Mouse (Mus musculus) retina, postnatal 7 days (tissue): ENCODE data around the gene Ttll7.

Experiments used
- DNase-seq: peaks from one replicate; pipeline ENCODE4 v3.0.0-alpha.2; 2012; ENCODE audit warnings: low read depth, low spot score

Gene Ttll7

DNA sequence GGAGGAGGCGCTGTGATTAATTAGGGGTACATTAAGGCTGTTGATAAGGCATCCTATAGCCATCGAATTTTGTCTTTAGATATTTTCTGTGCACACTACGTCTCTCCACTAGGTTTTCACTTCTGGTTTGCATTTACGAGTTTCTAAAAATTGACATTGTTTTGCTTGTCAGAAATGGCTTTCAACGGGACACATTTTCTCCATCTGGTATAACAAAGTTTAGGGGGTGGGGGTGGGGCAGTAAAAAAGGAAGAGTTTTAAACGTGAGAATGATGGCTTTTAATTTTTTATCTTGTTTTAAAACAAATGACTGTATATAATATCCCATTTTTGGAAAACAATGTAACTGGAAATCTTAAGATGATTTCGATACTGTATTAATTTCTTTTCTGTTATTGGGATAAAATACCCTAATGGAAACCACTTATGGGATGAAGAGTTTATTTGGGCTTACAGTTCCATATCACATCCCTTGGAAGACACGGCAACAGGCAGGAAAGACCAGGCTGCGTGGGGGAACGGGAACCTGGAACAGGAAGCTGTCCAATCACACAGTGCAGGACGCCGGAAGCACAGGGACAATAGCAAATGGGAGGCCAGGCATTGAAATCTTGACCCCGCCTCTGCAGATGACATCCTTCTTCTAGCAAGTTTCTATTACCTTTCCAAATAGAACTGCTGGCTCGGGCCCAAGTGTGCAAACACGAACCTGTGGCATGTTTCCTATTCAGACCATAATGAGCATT is 142.7 kb downstream of the Ttll7 start:
- DNase-seq, result no peak

DNA sequence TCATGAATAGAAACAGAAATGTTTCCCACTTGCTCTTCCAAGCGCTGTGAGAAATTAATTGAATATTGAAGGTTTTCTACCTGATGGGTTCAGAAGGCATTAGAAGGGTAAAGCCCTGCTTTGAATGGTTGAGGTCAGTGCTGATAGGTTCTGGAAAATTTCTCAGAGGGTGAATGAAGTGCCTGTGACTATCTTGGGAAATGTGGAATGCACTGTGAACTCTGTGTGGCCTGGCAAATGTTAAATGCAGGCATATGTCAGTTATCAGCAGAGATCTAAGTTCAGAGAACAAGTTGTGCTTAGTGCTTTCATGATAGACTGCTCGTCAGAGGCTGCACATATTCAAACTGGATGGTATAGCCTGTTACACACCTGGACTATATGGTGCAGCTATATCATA is 147.0 kb downstream of the Ttll7 start:
- DNase-seq, result no peak

DNA sequence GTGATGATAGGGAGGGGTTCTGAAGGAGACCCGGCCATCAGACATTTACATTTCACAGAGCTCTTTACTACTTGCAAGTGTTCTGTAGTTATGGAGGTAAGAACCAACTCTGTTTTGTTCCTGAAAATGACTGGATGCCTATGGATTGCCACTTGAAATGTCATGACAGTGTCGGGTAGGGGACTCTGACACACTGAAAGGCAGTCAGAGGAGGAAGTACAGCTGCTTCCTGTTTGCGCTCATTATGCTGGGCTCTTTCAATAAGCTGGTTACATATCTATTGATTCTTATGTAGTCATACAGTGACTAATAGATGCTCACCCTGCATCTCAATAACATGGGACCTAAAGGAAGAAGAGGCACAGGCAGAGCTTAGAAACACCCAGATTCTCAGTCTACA is 148.8 kb downstream of the Ttll7 start:
- no peak for DNase-seq

DNA sequence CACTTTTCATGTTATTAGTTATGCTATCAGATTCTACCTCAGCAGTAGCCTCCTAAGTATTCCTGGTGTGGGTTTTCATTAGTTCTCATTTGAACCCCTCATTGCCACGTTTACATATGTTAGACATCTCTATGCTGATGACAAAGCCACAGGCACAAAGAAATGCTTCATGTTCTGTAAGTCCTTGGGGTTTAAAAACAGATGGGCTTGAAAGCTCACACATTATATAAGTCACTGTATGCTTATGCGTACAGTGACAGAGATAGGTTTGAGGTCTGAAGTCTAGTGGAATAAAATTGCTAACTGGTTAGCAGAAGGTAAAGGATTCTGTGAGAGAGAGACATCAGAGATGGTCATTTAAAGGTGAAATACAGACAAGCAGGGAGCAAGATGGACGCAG is 149.4 kb downstream of the Ttll7 start:
- no peak for DNase-seq

DNA sequence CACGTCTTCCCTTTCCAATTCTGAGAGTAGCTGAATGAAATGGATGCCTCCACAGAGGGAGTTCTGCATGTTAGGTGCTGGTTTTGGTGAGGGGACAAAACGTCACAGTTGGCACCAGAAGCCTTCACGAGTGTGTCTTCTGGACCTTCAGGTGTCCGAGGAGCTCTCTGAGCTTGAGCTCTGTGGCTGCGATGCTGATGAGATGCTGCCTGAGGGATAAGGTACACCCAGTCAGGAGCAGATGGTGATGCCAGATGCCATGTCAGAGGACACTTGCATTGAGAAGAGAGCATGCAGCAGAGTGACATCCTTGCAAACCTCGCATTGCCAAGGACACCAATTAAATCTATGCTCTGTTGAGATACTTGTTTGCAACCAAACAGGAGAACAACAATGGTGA is 164.3 kb downstream of the Ttll7 start:
- no peak for DNase-seq

DNA sequence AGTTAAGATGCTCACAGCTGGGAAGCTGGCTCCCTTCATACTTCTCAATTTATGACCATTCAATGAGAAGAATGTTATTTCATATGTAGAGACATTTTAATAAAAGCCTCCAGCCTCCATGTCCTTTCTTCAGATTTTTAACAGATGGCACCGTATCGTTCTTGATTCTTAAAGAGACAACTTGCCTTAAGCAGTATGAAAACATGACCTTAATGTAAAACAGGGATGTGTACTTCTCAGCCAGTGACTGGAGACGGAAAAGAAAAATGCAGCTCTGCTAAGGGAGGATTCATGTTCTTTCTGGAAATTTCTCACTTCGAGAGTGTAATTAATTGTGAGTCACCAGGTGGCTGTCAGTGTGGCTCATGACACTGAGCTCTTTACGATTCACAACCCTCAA is 167.3 kb downstream of the Ttll7 start:
- DNase-seq, result no peak

DNA sequence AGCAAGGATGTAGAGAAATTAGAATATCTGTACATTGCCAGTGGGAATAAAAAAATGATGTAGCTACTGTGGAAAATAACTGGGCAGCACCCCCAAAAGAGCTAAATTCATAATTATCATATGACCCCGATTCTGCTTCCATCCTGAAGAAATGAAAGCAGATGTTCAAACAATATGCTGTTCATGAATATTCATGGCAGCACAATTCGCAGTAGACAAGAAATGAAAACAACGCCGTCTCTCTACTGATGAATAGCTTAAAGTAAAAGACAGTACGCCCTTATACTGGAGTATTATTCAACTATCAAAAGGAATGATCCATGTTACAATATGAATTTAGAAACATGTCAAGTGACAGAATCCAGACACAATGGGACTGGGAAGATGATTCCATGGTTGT is 174.1 kb downstream of the Ttll7 start:
- no peak for DNase-seq

DNA sequence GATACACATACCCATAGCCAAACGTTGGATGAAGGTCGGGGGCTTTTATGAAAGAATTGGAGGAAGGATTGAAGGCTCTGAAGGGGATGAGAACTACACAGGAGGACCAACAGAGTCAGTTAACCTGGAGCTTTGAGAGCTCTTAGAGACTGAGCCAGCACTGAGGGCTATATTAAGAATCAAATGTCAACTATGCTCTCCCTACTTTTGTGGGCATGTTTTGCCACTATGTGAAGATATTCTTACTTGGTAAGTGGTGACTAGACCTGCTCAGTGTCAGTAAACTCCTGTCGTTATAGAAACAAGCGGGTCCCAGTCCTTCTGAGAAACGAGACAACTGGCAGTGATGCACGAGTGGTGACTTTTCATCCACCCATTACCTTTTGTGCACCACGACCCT is 176.2 kb downstream of the Ttll7 start:
- no peak for DNase-seq

DNA sequence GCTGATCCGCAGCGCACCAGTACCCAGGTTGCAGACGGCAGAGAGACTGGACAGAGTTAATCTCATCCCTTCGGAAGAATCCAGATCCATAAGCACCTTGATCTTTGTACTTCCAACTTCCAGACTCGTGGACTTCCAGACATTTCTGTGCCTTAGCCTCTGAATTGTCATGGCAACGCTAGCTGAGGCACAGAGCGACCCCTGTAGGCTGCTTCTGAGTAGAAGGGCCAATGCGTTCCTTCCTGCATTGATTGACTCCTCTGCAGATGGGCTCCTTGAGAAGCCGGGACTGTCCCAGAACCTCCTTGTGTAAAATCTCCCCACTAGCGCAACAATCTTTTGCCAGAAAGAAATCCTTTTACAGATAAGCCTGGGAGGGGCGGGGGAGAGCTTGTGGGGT is 177.6 kb downstream of the Ttll7 start:
- no peak for DNase-seq

DNA sequence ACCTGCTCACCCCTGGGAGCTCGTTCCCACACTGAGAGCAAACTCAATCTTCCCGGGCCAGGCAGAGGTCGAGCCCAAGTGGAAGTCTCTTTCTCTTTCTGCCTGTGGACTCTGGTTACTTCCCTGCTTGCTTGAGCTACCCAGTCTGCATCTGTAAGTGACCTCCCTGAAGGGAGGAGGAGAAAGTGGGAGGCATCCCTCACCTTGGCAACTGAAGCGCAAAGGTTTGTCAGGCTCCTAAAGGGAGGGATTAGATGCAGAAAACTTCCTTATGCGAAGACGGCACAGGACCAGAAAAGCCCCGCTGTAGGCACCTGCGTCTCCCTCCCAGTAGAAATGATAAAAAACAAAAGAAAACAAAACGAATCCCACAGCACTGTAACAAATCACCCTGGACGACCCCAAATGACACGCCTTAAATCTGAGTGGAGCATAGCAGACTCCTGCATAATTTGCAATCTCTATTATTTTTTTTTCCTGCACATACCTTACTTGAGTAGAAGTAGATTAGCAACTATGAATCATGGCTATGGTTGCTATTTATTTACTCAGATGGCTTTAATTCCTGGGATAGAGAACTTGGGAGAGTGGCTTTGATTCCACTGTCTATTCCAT is 178.2 kb downstream of the Ttll7 start:
- DNase-seq, result no peak
